Mouse (Mus musculus): ENCODE measurements around the gene Socs2. TPM values are rescaled to one million over a fixed set of nuclear protein-coding genes. Genes with fewer than 3 reads are reported as not detected.

Socs2 gene
- total and polyA plus RNA-seq, 2 experiments from 2014 or later, result 72.1 to 107 TPM

DNA sequence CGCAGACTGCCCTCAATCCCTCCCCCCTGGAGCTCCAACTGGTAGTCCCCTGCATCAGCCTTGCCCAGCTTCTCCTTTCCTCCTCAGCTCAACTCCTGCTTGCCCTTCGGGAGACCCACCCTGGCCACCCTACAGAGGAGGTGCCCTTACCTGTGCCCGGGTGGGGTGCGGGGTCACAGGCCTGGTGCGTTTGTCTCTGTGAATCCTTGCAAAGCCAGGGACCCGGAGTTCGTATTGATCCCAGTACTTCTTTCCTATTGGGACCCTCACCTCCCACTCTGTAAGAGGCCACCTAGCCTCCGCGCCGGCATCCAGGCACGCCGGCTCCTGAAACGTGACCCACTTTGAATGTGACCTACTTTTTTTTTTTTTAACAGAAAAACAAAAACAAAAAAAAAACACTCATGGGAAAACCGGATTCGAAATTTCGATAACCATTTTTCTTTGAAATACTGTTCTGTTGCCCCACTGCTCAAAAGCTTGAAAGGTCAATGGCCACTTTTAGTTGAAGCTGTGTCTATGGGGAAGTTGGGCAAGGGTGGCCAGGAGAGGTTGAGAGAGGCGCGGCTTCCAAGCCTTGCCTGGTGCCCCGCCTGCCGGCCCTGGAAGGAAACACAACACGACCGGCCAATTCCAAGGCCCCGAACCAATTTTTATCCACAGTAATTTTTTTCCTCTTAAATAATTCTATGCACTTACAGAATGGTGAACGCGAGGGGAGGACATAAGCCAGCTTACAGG lies 686 bp upstream of the Socs2 start:
- H3K9ac ChIP-seq (replicated peaks; ENCODE audit: low read length, poor library complexity, severe bottlenecking), result peak overlapping the region; percentile 83
- H3K4me2 ChIP-seq (ENCODE audit: low read depth, low read length, poor library complexity, severe bottlenecking), result peak overlapping the region; percentile 96
- peak; percentile 82 for TF ChIP-seq CTCF (IDR thresholded peaks at IDR 0.05)
- no peaks in the 10 kb centered on the region for H3K27me3 ChIP-seq (ENCODE audit: insufficient read depth, low read length)
- no peaks in the 10 kb centered on the region for H3K9me3 ChIP-seq (ENCODE audit: low read length)
- WGBS, result under 1% methylated on average over 25 of the region's 25 CpGs
- H3K4me3 ChIP-seq (ENCODE audit: low read depth, low read length), result peak overlapping the region; percentile 70
- peaks cover 3% of the 10 kb centered on the region for H3K4me1 ChIP-seq (ENCODE audit: insufficient read depth, low read length)
- H3K27ac ChIP-seq (ENCODE audit: low read depth, low read length), result peak overlapping the region; percentile 52
- no peaks in the 10 kb centered on the region for H3K36me3 ChIP-seq (ENCODE audit: insufficient read depth, low read length)
- DNase-seq (ENCODE audit: low spot score) (peak; percentile 84), ATAC-seq (ENCODE audit: low FRiP score) (no peak)

DNA sequence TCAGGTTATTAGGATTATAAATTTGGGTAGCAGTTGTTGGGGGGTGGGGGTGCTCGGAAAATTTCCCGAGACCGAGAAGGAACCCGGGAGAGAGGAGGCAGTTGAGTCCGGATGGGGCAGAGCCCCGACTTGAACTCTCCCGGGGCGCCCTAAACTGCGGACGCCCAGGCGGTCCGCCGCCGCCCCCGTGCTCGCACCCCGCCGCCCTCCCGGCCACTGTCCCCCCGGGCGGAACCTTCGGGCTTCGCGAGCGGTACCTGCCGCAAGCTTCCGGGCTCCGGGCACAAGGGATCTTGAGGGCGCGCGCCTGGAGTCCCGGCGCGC lies 657 bp downstream of the Socs2 start:
- H3K36me3 ChIP-seq (ENCODE audit: insufficient read depth, low read length), result no peaks in the 10 kb centered on the region
- no peaks in the 10 kb centered on the region for H3K27me3 ChIP-seq (ENCODE audit: insufficient read depth, low read length)
- under 1% methylated on average over 29 of the region's 34 CpGs for WGBS
- H3K4me2 ChIP-seq (ENCODE audit: low read depth, low read length, poor library complexity, severe bottlenecking), result peak overlapping the region; percentile 96
- peaks cover 3% of the 10 kb centered on the region for H3K4me1 ChIP-seq (ENCODE audit: insufficient read depth, low read length)
- peak overlapping the region; percentile 83 for H3K9ac ChIP-seq (replicated peaks; ENCODE audit: low read length, poor library complexity, severe bottlenecking)
- no peak for TF ChIP-seq CTCF (IDR thresholded peaks at IDR 0.05)
- ATAC-seq (ENCODE audit: low FRiP score), result no peak
- DNase-seq (ENCODE audit: low spot score), result no peak
- H3K9me3 ChIP-seq (ENCODE audit: low read length), result no peaks in the 10 kb centered on the region
- peak overlapping the region; percentile 70 for H3K4me3 ChIP-seq (ENCODE audit: low read depth, low read length)
- peak overlapping the region; percentile 81 for H3K27ac ChIP-seq (ENCODE audit: low read depth, low read length)

DNA sequence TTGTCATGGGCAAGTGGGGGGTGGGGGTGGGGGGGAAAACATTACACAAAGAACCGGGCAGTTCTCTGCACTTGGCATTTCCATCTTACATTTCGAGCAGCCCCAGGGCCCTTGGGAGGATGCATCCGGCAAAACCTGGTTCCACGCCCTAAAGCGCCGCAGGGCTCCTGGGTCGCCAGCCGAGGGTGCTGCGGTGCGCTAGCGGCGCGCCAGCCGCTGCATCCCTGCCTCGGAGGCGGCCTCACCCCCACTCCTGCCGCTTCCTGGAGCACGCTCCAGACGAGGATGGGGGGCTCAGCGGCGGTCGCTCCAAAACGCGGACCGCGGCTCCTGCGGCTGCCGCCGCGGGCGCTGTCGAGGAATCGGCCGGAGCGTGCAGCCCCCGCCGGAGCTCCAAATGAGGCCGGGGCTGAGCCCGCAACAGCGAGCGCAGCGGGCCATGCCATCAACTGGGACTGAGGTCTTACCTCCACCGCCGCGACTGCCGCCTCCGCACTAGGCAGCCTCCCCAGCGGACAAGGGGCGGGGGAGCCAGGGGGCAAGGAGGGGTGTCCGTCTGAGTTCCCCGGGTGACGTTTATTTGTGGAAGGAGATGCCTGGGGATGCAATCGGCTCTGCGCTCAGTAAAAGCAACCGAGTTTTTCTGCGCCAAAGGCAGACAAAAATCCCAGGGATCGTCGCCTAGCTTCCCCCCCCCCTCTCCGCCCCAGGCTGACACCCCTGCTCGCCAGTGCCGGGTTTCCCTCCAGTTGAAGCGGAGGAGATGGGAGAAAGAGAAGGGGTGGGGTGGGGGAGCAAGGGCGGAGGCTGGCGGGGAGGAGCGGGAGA lies 1.2 kb downstream of the Socs2 start:
- peak; percentile 34 for TF ChIP-seq CTCF (IDR thresholded peaks at IDR 0.05)
- no peaks in the 10 kb centered on the region for H3K9me3 ChIP-seq (ENCODE audit: low read length)
- under 1% methylated on average over 60 of the region's 65 CpGs for WGBS
- H3K4me1 ChIP-seq (ENCODE audit: insufficient read depth, low read length), result peaks cover 3% of the 10 kb centered on the region
- H3K4me2 ChIP-seq (ENCODE audit: low read depth, low read length, poor library complexity, severe bottlenecking), result peak overlapping the region; percentile 96
- peak overlapping the region; percentile 81 for H3K27ac ChIP-seq (ENCODE audit: low read depth, low read length)
- ATAC-seq (ENCODE audit: low FRiP score) (peak; percentile 32), DNase-seq (ENCODE audit: low spot score) (peak; percentile 56)
- H3K4me3 ChIP-seq (ENCODE audit: low read depth, low read length), result peak overlapping the region; percentile 70
- H3K36me3 ChIP-seq (ENCODE audit: insufficient read depth, low read length), result no peaks in the 10 kb centered on the region
- no peaks in the 10 kb centered on the region for H3K27me3 ChIP-seq (ENCODE audit: insufficient read depth, low read length)
- peak overlapping the region; percentile 83 for H3K9ac ChIP-seq (replicated peaks; ENCODE audit: low read length, poor library complexity, severe bottlenecking)

DNA sequence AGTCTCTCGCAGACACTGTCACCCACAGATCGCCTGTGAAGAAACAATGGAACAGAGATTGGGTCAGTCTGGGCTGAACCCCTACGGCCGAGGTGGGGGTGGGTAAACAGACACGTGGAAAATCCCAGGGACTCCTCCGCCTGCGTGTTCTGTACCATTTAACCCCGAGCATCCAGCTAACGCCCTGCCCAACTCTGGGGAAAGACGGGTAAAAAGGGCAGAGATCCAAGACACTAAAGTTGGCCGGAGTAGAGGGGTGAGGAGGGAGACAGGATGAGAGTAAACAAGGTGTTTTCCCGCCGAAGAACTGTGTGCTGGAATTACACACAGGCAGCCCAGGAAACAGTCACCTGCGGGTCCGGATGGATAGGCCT lies 1.8 kb downstream of the Socs2 start:
- Histone ChIP-seq H3K27ac (ENCODE audit: low read depth, low read length) (peak overlapping the region; percentile 81; the same call in 1 of the 2 replicates), H3K9me3 (ENCODE audit: low read length) (no peaks in the 10 kb centered on the region), H3K4me3 (ENCODE audit: low read depth, low read length) (peak overlapping the region; percentile 70), H3K4me2 (ENCODE audit: low read depth, low read length, poor library complexity, severe bottlenecking) (peak overlapping the region; percentile 96), H3K27me3 (ENCODE audit: insufficient read depth, low read length) (no peaks in the 10 kb centered on the region), H3K4me1 (ENCODE audit: insufficient read depth, low read length) (peaks cover 3% of the 10 kb centered on the region), H3K9ac (replicated peaks; ENCODE audit: low read length, poor library complexity, severe bottlenecking) (peak overlapping the region; percentile 83), H3K36me3 (ENCODE audit: insufficient read depth, low read length) (no peaks in the 10 kb centered on the region)
- DNase-seq (ENCODE audit: low spot score) (peak; percentile 14), ATAC-seq (ENCODE audit: low FRiP score) (no peak)
- under 1% methylated on average over 15 of the region's 15 CpGs for WGBS
- no peak for TF ChIP-seq CTCF (IDR thresholded peaks at IDR 0.05)

DNA sequence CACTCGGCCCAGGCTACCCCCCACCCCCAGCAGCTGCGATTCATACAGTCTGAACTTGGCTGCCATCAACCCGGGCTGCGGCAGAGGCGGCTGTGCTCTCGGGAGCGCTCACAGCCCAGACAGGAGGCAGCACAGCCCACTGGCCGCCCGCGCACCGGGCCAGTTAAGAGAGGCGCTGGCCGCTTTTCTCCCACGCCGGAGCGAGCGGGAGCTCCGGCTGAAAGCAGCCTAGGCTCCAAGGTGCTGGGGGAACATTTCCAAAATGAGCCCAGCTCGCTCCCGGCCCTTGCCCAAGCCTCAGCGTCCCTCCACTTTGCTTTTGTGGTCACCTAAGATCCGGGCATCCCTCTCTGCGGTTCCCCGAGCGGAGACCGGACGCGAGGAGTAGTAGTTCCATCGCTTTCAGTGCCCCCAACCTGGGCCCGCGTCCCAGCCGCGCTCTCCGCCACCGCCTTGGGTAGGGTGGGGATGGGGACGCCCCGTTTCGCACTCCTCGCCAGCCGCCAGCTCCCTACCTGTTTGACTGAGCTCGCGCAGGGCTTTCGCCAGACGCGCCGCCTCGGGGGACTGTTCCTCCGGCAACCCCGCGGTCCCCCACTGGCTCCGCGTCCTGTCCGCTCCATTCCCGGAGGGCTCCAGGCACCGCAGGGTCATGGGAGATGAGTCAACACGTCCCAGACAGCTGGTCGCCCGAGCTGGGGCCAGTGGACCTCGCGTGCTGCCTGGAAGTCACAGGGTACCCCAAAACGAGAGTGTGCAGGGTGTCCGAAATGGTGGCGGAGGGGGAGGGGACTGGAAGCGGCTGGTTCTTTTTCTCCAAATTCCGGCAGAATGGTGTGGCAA lies 2.4 kb downstream of the Socs2 start:
- peak overlapping the region; percentile 96 for H3K4me2 ChIP-seq (ENCODE audit: low read depth, low read length, poor library complexity, severe bottlenecking)
- no peak for ATAC-seq (ENCODE audit: low FRiP score)

More for the DNA sequence above, 2.4 kb downstream of the Socs2 start:
- Histone ChIP-seq H3K9ac (replicated peaks; ENCODE audit: low read length, poor library complexity, severe bottlenecking) (peak overlapping the region; percentile 83), H3K9me3 (ENCODE audit: low read length) (no peaks in the 10 kb centered on the region), H3K4me3 (ENCODE audit: low read depth, low read length) (peak overlapping the region; percentile 70), H3K27me3 (ENCODE audit: insufficient read depth, low read length) (no peaks in the 10 kb centered on the region), H3K36me3 (ENCODE audit: insufficient read depth, low read length) (no peaks in the 10 kb centered on the region), H3K4me1 (ENCODE audit: insufficient read depth, low read length) (peaks cover 3% of the 10 kb centered on the region), H3K27ac (ENCODE audit: low read depth, low read length) (no peak overlapping the region; the same call in 1 of the 2 replicates)
- WGBS, result under 1% methylated on average over 52 of the region's 65 CpGs
- TF ChIP-seq CTCF (IDR thresholded peaks at IDR 0.05), result peak; percentile 22; the same call in 1 of the 2 replicates
- DNase-seq (ENCODE audit: low spot score), result peak; percentile 49

Data from midbrain, postnatal 0 days (tissue).